Mouse (Mus musculus): ENCODE results near the gene Chst3.
"Not testable (repeated sequence)": the region's sequence is repeated elsewhere in the genome, so short reads cannot be mapped to it uniquely, and the experiment has no call there.

Gene Chst3

DNA sequence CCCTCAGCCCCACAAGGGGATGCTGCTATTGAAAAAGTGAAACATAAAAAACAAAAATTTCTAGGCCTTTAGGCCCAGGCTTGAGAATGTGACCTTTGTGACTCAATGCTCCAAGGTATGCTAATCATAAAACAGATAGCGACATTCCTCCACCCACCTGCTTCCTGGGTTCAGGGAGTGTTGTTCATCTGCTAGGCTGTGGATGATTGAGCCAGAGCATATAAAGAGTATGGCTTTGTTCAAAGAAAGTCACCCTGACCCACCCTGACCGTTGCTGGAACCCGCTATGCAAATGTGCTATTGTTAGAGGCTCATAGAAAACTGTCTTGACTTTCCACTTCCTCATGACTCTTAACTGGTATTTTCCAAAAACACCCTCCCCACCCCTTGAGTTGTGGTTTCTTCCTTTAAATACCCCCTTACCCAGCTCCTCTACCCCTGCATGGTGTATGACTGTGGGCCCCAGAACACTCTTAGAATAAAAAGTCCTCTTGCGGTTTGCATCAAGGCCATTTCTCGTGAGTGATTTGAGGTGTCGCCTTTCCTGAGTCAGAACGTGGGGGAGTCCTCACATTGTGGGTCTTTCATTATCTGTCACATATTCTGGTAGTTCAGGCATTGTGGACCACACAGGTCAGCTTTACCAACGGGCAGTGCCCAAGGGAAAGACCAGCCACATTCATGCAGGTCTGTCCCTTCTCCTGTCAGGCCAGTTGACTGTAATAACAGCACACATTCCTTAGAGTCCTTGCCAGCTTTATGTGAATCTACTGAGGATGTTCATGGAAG lies 56.7 kb downstream of the Chst3 start:
- not testable (repeated sequence) for DNase-seq (ENCODE audit: extremely low read depth, low read depth, low spot score)

DNA sequence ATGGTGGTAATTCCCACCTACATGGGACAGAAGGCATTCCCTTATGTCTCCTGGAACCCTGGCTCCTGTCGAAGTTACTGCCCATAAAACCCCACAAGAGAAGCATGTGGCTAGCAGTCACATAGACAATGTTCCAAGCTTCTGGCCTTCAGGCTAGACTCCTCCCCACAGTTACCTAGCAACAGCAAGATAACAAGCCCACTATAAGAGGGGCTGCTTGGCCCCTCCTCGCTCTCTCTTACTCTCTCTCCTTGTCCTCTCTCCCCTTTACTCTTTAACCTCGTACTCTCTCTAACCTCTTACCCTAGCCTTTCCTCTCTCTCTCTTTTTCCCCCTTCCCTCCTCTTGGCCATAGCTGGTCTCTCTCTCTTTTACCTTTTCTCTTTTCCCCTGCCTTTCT lies 57.7 kb downstream of the Chst3 start:
- not testable (repeated sequence) for DNase-seq (ENCODE audit: extremely low read depth, low read depth, low spot score)

DNA sequence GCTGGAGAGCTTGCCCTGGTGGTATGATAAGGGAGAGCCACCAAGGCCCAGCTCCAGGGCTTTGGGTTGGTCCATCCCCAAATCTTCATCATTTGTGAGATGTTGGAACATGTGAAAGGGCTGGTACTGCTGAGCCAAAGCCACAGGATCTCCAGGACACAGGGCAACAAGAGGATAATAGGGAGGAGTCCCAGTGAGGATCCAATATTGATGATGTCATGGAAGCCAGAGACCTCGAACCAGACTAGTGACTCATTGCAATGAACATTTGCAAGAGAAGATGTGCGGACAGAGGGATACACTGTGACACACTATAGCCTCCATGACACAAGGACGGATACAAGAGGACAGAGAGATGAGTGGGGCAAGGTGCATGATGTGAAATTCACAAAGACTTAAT lies 60.9 kb downstream of the Chst3 start:
- no peak for DNase-seq (ENCODE audit: extremely low read depth, low read depth, low spot score)

DNA sequence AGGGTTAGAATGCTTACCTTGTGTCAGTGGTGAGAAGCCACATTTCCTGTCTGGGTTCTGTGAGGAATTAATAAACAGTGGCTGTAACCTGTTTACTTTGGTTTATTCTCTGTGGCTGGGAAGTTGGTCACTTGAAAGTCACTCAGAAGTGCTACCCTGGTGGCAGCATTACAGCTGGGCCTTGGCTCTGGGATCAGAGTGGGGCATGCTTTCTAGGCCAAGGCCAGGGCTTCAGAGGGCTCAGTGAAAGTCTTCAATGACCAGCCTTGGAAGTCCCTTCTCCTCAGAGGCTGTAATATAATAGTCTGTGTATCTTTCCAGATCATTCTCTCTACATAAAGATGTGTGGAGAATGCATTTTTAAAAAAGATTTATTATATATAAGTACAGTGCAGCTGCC lies 63.0 kb downstream of the Chst3 start:
- DNase-seq (ENCODE audit: extremely low read depth, low read depth, low spot score), result no peak

DNA sequence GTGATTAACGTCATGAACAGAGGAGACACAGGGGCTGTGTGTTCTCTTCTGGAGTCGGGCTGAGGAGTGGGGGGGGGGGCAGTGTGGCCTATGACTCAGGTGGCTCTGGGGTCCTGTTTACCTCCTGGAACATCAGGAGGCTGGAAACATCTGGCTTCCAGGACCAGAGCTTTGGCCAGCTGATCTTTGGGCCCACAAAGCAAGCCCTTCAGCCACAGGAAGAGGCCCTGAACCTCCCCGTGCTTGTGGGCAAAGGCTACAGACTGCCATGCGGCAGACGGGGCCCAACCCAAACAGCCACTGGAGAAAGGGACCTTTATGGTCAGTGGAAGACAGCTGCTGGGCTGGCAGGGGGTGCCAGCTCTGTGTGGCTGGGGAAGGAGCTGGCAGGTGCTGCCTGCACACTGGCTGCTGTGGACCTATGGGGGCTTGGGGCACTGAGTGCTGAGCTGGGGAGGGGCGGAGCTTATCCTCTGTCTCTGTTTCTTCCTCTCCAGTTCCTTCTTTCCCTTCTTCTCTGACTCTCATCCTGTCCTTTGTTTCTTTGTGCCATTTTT lies 67.9 kb downstream of the Chst3 start:
- no peak for DNase-seq (ENCODE audit: extremely low read depth, low read depth, low spot score)

DNA sequence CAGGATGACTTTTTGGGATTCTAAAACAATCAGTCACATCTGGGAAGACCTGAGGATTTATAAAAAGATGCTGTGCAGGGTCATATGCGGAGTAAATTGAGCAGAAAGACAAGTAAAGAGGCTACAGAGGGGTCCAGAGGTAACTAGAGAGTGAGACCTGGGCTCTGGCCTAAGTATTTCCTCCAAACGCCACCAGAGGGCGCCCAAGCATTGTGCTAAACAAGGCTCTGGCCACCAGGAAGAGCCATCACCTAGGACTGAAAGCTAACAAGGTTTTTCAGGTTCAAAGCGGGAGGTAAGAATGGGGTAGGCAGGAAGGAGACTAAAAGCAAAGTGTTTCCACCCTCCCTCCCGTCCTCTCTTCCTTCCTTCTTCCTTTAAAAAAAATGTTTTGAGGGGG lies 71.0 kb downstream of the Chst3 start:
- DNase-seq (ENCODE audit: extremely low read depth, low read depth, low spot score), result no peak

DNA sequence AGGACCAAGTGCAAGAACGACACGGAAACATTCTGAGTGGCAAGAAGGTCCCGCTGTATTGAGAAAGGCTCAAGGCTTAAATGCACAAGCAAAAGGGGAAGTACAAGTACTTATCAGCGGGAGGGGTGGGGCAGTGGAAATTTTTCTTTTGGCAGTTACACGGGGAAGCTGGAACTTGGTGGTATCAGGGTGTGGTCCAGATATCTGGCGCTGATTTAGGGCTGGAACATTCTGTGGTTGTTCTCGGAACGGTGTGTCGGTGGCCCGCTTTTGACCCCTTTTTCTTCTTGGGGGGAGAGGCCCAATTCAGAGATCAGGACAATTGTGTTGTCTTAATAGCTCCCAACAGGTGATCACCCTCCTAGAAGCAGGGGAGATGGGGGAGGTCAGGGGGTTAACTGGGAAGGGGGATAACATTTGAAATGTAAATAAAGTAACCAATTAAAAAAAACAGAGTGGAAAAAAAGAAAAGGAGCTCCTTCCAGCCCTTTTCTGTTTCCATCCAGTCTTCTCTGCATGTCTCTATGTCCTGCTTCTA lies 71.5 kb downstream of the Chst3 start:
- DNase-seq (ENCODE audit: extremely low read depth, low read depth, low spot score), result not testable (repeated sequence)

DNA sequence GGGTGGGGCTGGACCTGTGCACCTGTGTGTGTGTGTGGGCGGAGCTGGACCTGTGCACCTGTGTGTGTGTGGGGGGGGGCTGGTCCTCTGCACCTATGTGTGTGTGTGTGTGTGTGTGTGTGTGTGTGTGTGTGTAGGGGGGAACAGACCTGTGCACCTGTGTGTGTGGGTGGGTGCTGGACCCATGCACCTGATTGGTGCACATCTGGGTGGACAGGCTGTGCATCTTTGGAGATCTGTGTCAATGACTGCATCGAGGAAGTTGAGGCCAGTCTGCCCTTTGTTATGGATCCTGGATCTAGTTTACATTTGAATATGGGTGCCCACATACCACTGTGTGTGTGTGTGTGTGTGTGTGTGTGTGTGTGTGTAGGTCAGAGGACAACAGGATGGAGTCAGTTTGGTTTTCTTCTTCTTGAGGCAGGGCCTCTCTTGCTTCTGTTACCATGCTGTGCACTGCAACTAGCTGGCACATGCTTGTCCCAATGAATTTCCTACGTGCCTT lies 77.4 kb downstream of the Chst3 start:
- no peak for DNase-seq (ENCODE audit: extremely low read depth, low read depth, low spot score)

DNA sequence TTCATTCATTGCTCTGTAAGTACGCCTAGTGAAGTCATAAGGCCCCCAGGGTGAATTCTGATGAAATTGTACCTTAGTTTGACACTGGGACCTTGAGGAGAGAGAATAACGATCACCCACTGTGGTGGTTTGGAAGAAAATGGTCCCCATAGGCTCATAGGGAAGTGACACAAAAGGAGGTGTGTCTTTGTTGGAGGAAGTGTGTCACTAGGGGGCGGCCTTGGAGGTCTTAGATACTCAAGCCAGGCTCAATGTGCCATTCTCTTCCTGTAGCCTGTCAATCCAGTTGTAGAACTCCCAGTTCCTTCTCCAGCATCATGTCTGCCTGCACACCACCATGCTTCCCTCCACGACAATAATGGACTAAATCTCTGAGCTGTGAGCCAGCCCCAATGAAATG lies 78.3 kb downstream of the Chst3 start:
- no peak for DNase-seq (ENCODE audit: extremely low read depth, low read depth, low spot score)

DNA sequence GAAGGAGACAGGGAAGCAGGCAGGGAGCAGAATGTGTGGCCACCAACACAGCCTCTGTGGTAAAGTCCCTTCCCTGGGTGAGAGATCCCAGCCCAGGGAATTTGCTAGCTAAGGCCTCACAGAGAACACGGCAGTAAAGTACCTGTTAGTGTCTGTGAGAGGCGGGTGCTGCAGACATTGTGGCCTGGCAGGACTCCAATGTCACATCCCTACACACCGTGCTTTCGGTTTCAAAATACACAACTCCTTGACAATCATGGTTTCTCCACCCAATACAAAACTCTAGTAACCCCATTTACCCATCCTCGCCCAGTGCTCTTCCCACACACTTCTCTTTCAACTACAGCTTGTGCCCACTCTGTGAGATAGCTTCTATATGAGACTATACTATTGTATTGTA lies 80.4 kb downstream of the Chst3 start:
- DNase-seq (ENCODE audit: extremely low read depth, low read depth, low spot score), result no peak

DNA sequence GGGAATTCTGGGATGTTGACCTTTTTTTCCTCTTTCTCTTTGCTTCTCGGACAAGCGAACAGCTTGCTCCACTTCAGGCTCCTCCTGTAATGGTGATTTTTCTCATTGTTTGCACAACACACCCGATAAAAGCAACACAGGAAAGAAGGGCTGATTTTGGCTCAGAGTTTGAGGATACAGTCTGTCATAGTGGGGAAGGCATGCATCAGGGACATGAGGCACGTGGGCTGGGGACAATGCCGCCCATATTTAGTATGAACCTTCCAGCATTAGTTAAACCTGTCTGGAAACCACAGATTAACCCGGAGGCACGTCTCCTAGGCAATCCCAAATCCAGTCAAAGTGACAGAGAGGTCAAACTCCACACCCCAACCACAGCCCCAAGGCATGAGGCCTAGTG lies 82.1 kb downstream of the Chst3 start:
- DNase-seq (ENCODE audit: extremely low read depth, low read depth, low spot score), result no peak

DNA sequence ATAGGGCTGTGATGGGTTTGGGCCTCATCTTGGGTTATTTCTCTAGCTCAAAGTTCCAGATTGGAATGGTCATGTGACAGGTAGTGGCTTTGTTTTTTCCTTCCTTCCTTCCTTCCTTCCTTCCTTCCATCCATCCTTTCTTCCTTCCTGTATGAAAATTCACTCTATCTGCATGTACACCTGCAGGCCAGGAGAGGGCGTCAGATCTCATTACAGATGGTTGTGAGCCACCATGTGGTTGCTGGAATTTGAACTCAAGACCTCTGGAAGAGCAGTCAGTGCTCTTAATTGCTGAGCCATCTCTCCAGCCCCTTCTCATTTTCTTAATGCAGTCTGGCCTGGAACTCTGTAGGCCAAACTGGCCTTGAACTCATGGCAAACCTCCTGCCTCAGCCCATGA lies 83.0 kb downstream of the Chst3 start:
- not testable (repeated sequence) for DNase-seq (ENCODE audit: extremely low read depth, low read depth, low spot score)

DNA sequence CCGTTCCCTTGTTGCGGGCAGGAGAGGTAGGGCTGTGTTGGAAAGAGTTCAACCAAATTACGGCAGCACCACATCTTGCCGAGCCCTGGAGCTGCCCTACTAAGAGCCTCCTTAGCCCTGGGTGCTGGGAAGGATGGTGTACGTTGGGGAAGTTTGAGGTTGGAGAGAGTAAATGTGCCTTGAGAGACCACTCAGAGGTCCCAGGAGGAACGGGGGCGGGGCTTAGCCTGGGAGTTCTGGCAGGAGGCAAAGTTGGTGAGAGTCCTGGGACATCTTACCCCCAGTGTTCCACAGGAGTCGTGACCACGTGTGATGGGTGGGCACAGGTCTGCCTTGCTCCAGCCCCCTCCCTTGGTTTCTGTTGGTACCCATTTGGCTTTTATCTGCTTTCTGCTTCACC lies 84.9 kb downstream of the Chst3 start:
- no peak for DNase-seq (ENCODE audit: extremely low read depth, low read depth, low spot score)

DNA sequence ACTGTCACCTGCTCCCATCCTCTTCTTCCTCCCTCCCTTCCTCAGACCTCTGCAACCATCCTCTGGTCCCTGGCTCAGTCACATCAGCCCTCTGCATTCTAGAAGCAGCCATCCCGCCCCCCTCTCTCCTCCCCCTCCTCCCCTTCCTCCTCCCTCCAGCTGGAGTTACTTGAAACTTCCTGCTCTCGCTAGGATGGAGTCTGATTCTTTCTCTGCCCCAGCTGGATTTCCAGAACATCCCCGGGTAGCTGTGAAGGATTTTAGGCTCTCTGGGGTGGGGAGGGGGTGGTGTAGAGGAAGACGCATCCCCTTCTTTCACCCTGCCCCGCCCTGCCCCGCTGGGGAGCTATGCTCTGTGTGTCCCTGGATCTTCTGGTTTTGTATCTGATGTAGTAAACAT lies 85.6 kb downstream of the Chst3 start:
- DNase-seq (ENCODE audit: extremely low read depth, low read depth, low spot score), result no peak
